Mouse (Mus musculus) MN1 (cell line): ENCODE data around the gene Agpat4.

Experiments
- DNase-seq: peaks from one replicate; pipeline ENCODE4 v3.0.0-alpha.2; 2016; ENCODE audit warnings: low spot score

The Agpat4 gene

GRCm38 (mm10) chr17:12228471-12228870 lies 110.0 kb downstream of the Agpat4 start:
- no peak for DNase-seq

- DNase-seq = no peak
Measured at GRCm38 (mm10) chr17:12229756-12230155, 111.3 kb downstream of the Agpat4 start.

DNA sequence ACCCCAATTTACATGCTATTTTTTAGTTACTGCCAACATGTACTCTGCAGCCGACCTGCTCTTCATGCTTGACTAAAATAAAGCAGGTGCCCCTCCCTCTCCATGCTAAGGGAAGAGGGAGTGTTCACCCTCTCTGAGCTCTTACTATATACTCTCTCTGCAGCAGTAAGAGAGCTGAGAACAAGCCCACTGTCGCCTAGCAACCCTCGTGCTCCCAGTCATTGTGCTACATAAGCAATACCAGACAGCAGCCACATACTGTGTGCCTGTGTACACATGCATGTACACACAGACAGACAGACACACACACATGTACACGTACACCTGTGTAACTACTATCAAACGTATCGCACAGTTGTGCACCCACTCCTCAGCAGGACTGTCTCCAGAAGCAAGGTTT lies 111.7 kb downstream of the Agpat4 start:
- no peak for DNase-seq

DNA sequence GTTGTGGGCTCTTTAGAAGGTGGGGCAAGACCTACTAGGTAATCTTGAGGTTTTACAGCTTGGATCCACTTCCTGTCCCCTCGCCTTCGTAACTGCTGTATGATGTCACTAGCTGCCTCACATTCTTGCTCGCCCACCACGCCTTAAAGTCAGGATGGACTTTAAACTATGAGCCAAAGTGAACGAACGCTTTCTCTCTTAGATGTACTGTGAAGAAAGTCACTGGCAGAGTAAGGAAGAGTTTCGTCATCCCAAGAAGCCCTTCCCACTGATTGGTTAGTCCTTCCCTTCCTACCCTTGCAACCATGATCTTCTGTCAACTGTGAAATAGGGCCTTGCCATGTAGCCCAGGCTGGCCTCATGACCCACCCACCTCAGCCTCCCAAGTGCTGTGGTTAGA lies 112.6 kb downstream of the Agpat4 start:
- no peak for DNase-seq

DNA sequence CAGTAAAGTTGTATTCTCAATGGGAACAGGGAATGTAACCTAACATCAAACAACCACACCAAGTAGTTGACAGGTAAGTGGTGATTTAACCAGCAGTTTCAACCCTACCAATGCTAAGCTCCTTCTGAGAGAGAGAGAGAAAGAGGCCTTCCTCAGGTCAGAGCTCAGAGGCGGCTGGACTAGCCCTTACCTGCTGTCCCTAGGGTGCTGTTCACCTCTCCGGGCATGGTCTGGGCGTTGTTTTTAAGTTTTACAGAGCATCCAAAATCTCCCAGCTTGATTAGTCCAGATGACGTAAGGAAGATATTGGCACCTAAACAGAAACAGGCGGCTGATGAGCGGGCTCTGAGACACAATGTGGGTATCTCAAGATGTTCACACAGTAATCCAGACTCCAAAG lies 114.2 kb downstream of the Agpat4 start:
- DNase-seq = no peak

- no peak for DNase-seq
Measured at GRCm38 (mm10) chr17:12240701-12241100, 122.2 kb downstream of the Agpat4 start.

- no peak for DNase-seq
Measured at GRCm38 (mm10) chr17:12249783-12250504, 131.4 kb downstream of the Agpat4 start.

DNA sequence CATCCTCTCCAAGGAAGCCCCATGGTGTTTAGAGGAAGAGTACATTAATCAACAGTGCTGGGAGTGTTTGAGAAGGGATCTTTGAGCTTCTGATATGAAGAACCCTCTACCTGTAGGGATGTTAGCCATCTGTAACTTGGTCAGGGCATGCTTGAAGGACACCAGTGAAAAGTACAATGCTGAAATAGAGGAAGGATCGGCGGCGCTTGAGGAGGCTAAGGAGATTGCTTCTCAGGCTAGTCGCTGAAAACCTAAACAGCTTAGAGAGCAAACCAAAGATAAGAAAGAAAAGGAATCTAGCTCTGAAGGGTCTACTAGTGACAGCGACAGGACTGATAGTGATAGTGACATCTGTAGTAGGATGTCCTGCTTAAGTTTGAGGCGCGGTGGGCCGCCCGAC lies 132.1 kb downstream of the Agpat4 start:
- no peak for DNase-seq

- no peak for DNase-seq
Measured at GRCm38 (mm10) chr17:12256142-12256541, 137.6 kb downstream of the Agpat4 start.

GRCm38 (mm10) chr17:12258517-12258916 lies 140.0 kb downstream of the Agpat4 start:
- DNase-seq = no peak

- DNase-seq = no peak
Measured at GRCm38 (mm10) chr17:12259957-12260356, 141.5 kb downstream of the Agpat4 start.

DNA sequence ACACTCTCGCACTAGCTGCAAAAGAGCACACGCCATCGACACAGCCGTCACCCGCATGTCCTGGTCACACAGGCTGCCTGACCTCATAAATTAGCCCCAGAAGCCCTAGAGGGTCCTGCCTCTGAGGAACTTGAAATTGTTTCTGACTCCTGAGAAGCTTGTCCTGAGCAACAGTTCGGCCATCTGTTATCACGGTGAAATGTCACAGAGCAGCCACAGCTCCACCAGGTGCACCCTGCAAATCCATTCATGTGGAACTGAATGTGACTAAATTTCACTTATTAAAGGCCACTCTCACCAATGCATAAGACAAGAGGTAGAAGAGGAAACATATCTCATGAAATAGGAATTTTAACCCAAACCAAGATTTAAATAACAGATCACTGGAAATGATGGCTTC lies 142.9 kb downstream of the Agpat4 start:
- DNase-seq = no peak

- DNase-seq = peak; percentile 42
Measured at GRCm38 (mm10) chr17:12261887-12262286, 143.4 kb downstream of the Agpat4 start.

DNA sequence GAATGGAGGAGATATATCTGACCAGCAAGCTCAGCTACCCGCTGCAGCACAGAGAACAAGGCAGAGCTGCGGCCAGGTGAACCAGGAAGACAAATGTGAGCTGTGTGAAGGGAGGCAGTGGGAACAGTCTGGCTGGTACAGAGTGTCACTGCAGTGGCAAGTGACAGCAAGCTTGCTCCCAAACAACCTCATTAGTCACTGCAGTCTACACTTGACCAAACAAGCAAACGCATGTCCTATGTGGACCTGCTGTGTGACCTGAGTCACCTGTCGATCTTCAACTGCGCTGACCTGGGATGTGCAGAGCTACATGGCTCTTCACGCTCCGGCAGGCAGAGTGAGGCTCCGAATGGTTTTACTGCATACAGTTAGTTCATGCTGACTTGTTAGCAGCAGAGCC lies 144.3 kb downstream of the Agpat4 start:
- DNase-seq = no peak

- no peak for DNase-seq
Measured at GRCm38 (mm10) chr17:12263787-12264186, 145.3 kb downstream of the Agpat4 start.

DNA sequence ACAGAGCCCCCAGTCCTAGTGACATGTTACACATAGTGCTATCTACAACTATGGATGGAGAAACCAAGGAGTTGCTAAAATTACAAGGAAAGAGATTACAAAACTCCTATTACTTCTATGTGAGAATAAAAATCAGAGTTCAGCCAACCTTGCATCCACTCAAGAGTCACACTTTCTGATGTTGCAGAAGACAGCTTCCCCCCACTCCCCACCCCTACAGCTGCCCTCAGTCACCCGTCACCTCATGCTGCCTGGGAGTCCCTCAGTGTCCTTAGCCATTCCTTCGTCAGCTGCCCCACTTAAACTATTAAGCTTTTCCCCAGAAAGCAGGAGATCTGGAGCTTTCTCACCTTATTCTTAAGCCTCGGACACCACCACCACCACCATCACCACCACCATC lies 145.8 kb downstream of the Agpat4 start:
- no peak for DNase-seq

DNA sequence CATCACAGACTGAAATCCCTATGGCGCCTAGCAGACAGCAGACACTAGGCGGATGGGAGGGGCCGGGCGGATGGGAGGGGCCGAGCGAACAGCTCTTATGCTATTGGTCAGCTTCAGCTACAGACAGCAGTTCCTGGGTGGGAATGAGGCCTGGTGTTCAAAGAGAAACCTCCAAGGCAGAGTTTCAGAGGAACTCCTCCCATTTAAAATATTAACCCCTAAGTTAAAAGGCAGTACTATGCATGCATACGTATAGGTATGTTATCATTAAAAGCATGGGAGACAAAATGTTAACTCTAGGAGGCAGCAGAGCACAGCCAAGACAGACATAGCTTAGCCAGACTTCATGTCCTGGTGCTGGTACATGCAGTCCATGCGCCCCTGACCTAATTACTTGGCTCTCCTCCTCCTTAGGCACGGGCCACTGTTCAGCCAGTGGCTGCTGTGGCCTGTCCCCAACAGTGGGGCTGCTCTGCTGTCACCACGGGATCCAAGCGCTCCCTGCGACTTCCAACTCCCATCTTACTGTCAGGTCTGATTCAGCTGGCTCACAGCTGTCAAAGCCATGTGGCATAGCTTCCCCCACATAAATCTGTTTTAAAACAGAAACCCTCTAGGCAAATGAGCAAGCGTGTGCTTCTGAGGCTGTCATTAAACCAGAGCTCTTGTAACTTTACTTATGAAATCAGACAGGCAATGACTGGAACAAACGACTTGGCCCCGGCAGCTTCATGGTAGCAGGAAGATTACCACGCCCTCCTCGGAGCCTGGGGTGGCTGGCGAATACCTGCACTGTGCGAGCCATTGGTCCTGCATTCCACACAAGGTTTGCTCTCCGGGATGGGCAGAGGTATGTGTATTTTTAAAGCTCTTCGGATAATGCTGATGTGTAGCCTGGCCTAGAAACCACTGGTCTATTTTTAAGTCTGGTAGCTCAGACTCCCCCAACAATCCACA lies 147.7 kb downstream of the Agpat4 start:
- no peak for DNase-seq

DNA sequence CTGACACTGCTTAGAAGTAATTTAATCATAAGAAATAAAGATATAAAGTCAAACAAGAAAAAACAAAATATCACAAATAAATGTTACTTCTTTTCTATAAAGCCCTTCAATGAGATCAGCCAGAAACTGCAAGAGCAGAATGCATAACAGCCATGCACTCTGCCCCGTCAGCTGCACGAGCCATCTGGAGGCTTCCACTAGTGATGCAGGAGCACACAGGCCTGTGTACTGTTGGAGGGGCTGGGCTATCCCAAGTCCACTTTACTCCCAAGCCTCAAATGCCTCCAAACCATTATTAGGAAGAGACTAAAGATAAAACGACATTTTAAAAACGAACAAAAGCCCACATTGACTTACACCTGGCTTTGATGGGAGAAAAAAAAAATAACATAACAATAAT lies 149.6 kb downstream of the Agpat4 start:
- DNase-seq = no peak

GRCm38 (mm10) chr17:12268538-12268937 lies 150.0 kb downstream of the Agpat4 start:
- no peak for DNase-seq
